Mouse (Mus musculus): ENCODE measurements around the gene Ly6g6f.

- TF ChIP-seq GATA1 (IDR thresholded peaks at IDR 0.05; ENCODE audit: borderline replicate concordance, low read length) (no peak), FLI1 (IDR thresholded peaks at IDR 0.05; ENCODE audit: low read length) (no peak)
Observed at GRCm38 (mm10) chr17:35080710-35081109, 4.7 kb downstream of the Ly6g6f start.

Measured in megakaryocyte, embryonic 14.5 days (primary cell).